Mouse (Mus musculus): ENCODE measurements around the gene Cyp2a12. TPM values are rescaled to one million over a fixed set of nuclear protein-coding genes. Genes with fewer than 3 reads are reported as not detected.
"Not testable (repeated sequence)": the region's sequence is repeated elsewhere in the genome, so short reads cannot be mapped to it uniquely, and the experiment has no call there.

Gene Cyp2a12
- polyA plus RNA-seq, 1 experiment from 2014 or later, result not detected

DNA sequence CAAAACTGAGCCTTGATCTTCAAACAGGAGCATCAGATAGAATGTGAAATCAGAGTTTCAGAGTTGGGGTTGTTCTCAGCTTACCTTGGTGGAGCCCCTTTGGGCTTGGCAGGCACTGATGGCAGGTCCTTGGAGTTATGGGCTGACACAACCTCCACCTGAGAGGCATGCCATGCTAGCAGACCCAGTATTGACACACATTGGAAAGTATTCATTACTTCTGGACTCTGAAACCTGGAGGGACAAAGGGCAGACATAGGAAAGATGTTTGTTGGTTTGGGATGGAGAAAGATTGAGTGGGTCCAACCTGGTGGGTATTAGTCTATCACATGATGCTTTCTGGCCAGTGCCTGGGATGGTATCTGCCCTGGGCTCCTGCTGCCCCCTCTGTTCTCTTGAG lies 31.0 kb downstream of the Cyp2a12 start:
- ATAC-seq (replicated peaks; ENCODE audit: insufficient number of reproducible peaks, low FRiP score, low TSS enrichment, low read depth), result not testable (repeated sequence)

DNA sequence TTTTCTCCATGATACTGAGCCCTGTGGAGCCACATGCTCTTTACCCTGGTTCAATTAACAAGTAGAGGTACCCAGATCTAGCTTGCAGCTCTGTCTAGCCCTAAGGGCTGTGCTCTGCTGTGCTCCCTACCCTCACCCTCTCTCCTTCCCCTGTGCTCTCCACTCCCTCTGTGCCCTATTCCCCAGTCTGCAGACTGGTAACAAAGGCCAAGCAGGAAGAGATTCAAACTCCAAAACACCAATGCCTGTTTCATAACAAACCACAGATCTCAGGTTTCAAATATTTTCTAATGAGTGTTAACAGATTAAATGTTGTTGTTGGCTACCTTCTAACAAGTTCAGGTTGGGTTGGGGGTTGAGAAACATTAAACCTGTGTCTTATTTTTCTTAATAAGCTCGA lies 49.8 kb downstream of the Cyp2a12 start:
- H3K27ac ChIP-seq (replicated peaks; ENCODE audit: low read depth, low read length), result no peak overlapping the region
- H3K9ac ChIP-seq (replicated peaks; ENCODE audit: low read length), result no peak overlapping the region
- H3K9me3 ChIP-seq (replicated peaks; ENCODE audit: control insufficient read depth, low read length), result no peaks in the 10 kb centered on the region
- WGBS, result 82% methylated on average over 1 of the region's 1 CpGs
- no peak for ATAC-seq (replicated peaks; ENCODE audit: insufficient number of reproducible peaks, low FRiP score, low TSS enrichment, low read depth)
- no peak overlapping the region for H3K4me2 ChIP-seq (ENCODE audit: low read depth, low read length)
- H3K36me3 ChIP-seq (replicated peaks; ENCODE audit: control insufficient read depth, insufficient read depth, low read depth, low read length), result no peaks in the 10 kb centered on the region
- no peaks in the 10 kb centered on the region for H3K4me1 ChIP-seq (ENCODE audit: control insufficient read depth, insufficient read depth, low read length)
- no peaks in the 10 kb centered on the region for H3K27me3 ChIP-seq (ENCODE audit: control insufficient read depth, insufficient read depth, low read length)
- H3K4me3 ChIP-seq (ENCODE audit: low read depth, low read length), result no peak overlapping the region
- no peak for DNase-seq (ENCODE audit: low spot score)

More for the DNA sequence above, 31.0 kb downstream of the Cyp2a12 start:
- H3K9me3 ChIP-seq (replicated peaks; ENCODE audit: control insufficient read depth, low read length); H3K4me3 ChIP-seq (ENCODE audit: low read depth, low read length); DNase-seq (ENCODE audit: low spot score); H3K4me2 ChIP-seq (ENCODE audit: low read depth, low read length); H3K9ac ChIP-seq (replicated peaks; ENCODE audit: low read length); H3K27ac ChIP-seq (replicated peaks; ENCODE audit: low read depth, low read length); H3K4me1 ChIP-seq (ENCODE audit: control insufficient read depth, insufficient read depth, low read length); H3K36me3 ChIP-seq (replicated peaks; ENCODE audit: control insufficient read depth, insufficient read depth, low read depth, low read length); H3K27me3 ChIP-seq (ENCODE audit: control insufficient read depth, insufficient read depth, low read length): not testable (repeated sequence)

DNA sequence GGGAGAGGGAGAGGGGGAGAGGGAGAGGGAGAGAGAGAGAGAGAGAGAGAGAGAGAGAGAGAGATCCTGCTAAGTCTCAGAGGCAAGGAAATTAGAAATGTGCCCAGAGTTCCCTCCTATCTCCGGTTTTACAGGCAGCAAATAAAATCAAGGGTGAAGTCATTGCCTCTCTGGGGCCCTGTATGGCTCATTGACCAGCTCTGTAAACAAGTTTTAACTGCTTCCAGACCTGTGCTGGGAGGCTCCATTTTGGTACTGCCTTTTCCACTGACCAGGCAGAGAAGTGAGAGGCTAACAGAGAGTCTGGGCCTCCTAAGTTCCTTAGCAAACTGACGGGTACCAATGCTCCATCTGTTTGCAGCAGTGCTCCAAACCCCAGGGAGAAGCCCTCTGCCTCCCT lies 52.7 kb downstream of the Cyp2a12 start:
- Histone ChIP-seq H3K4me3 (ENCODE audit: low read depth, low read length) (no peak overlapping the region), H3K27ac (replicated peaks; ENCODE audit: low read depth, low read length) (no peak overlapping the region), H3K9ac (replicated peaks; ENCODE audit: low read length) (no peak overlapping the region), H3K4me2 (ENCODE audit: low read depth, low read length) (no peak overlapping the region), H3K27me3 (ENCODE audit: control insufficient read depth, insufficient read depth, low read length) (no peaks in the 10 kb centered on the region), H3K36me3 (replicated peaks; ENCODE audit: control insufficient read depth, insufficient read depth, low read depth, low read length) (no peaks in the 10 kb centered on the region), H3K9me3 (replicated peaks; ENCODE audit: control insufficient read depth, low read length) (no peaks in the 10 kb centered on the region), H3K4me1 (ENCODE audit: control insufficient read depth, insufficient read depth, low read length) (no peaks in the 10 kb centered on the region)
- peak; percentile 43 for DNase-seq (ENCODE audit: low spot score)
- ATAC-seq (replicated peaks; ENCODE audit: insufficient number of reproducible peaks, low FRiP score, low TSS enrichment, low read depth), result no peak
- WGBS, result 55% methylated on average over 2 of the region's 2 CpGs

Other genes starting within 250 kb of the Cyp2a12 start
- not detected in 2 replicates for gene Cyp2g1, start 220.2 kb upstream of the Cyp2a12 start, polyA plus RNA-seq (2014; fragmentation: Nextera tagmentation; extraction: Ambion mirVana)
- 0.57 TPM in 1 of 2 replicates, not detected in the other for gene Cyp2a5, start 193.8 kb upstream of the Cyp2a12 start, polyA plus RNA-seq (2014; fragmentation: Nextera tagmentation; extraction: Ambion mirVana)
- gene Cyp2a22, start 89.7 kb upstream of the Cyp2a12 start, polyA plus RNA-seq (2014; fragmentation: Nextera tagmentation; extraction: Ambion mirVana), result not detected in 2 replicates
- gene Cyp2f2, start 90.8 kb downstream of the Cyp2a12 start, polyA plus RNA-seq (2014; fragmentation: Nextera tagmentation; extraction: Ambion mirVana), result not detected in 2 replicates
- gene Cyp2t4, start 124.6 kb downstream of the Cyp2a12 start, polyA plus RNA-seq (2014; fragmentation: Nextera tagmentation; extraction: Ambion mirVana), result 0.13 TPM in 1 of 2 replicates, not detected in the other
- 33.3 and 36.5 TPM in 2 replicates for gene Egln2, start 137.7 kb downstream of the Cyp2a12 start, polyA plus RNA-seq (2014; fragmentation: Nextera tagmentation; extraction: Ambion mirVana)
- gene Rab4b, start 149.8 kb downstream of the Cyp2a12 start, polyA plus RNA-seq (2014; fragmentation: Nextera tagmentation; extraction: Ambion mirVana), result 49.3 and 51.3 TPM in 2 replicates
- not detected in 2 replicates for gene Gm21983, start 152.0 kb downstream of the Cyp2a12 start, polyA plus RNA-seq (2014; fragmentation: Nextera tagmentation; extraction: Ambion mirVana)
- 4.4 and 5.1 TPM in 2 replicates for gene Mia, start 152.1 kb downstream of the Cyp2a12 start, polyA plus RNA-seq (2014; fragmentation: Nextera tagmentation; extraction: Ambion mirVana)
- gene BC024978, start 166.7 kb downstream of the Cyp2a12 start, polyA plus RNA-seq (2014; fragmentation: Nextera tagmentation; extraction: Ambion mirVana), result 2.4 and 3.2 TPM in 2 replicates
- 355 and 379 TPM in 2 replicates for gene Snrpa, start 167.2 kb downstream of the Cyp2a12 start, polyA plus RNA-seq (2014; fragmentation: Nextera tagmentation; extraction: Ambion mirVana)
- 6.0 and 6.2 TPM in 2 replicates for gene Itpkc, start 199.6 kb downstream of the Cyp2a12 start, polyA plus RNA-seq (2014; fragmentation: Nextera tagmentation; extraction: Ambion mirVana)
- 14.4 and 14.9 TPM in 2 replicates for gene Coq8b, start 203.9 kb downstream of the Cyp2a12 start, polyA plus RNA-seq (2014; fragmentation: Nextera tagmentation; extraction: Ambion mirVana)
- 9.5 and 11.2 TPM in 2 replicates for gene Numbl, start 229.4 kb downstream of the Cyp2a12 start, polyA plus RNA-seq (2014; fragmentation: Nextera tagmentation; extraction: Ambion mirVana)